10 mouse cellular contexts compared by ENCODE assay signal in genomic region chr14:122900679-122901078, GRCm38 (mm10). TPM values are rescaled to one million over a fixed set of nuclear protein-coding genes. Genes with fewer than 3 reads are reported as not detected.
DNase-seq lines count a peak whose midpoint lies in the region; ATAC-seq lines count a peak whose summit lies in the region.
"Had no signal": no experiment of that assay in that cellular context is flagged by ENCODE, and none has a peak within 500 bp of the region (broad histone marks: within the 10 kb centered on the region; RNA-seq: fewer than 3 reads in every experiment).

No protein-coding gene starts in this region.

- peak; percentile 69 for DNase-seq in heart, embryonic 10.5 days (ENCODE audit: low spot score)
- no peak for DNase-seq in heart, postnatal 10 days
- peak; percentile 42 for DNase-seq in retina, postnatal 1 day
- no peak for DNase-seq in retina, embryonic 14.5 days (ENCODE audit: low spot score)
- no peak for DNase-seq in embryo, embryonic 11 days
- DNase-seq: right cerebral cortex, adult 18-20 months had no signal

- H3K27me3 ChIP-seq in heart, embryonic 10.5 days (ENCODE audit: insufficient read depth, poor library complexity, severe bottlenecking) = no peaks in the 10 kb centered on the region
- no peaks in the 10 kb centered on the region; the same call in 1 of the 2 replicates for H3K27me3 ChIP-seq in forebrain, embryonic 16.5 days (replicated peaks; ENCODE audit: control insufficient read depth, insufficient read depth, low read length)
- H3K27me3 ChIP-seq in stomach, embryonic 16.5 days (ENCODE audit: control insufficient read depth, insufficient read depth, low read length) = no peaks in the 10 kb centered on the region
- H3K27me3 ChIP-seq: heart, embryonic 12.5 days; lung, embryonic 15.5 days had no signal

- no peaks in the 10 kb centered on the region for H3K36me3 ChIP-seq in heart, embryonic 10.5 days
- H3K36me3 ChIP-seq in forebrain, embryonic 16.5 days (ENCODE audit: control insufficient read depth, insufficient read depth) = no peaks in the 10 kb centered on the region
- no peaks in the 10 kb centered on the region for H3K36me3 ChIP-seq in stomach, embryonic 16.5 days (ENCODE audit: control insufficient read depth, insufficient read depth, low read length)
- H3K36me3 ChIP-seq: lung, embryonic 15.5 days had no signal

- no peak overlapping the region for H3K4me3 ChIP-seq in heart, embryonic 10.5 days
- no peak overlapping the region for H3K4me3 ChIP-seq in forebrain, embryonic 16.5 days (replicated peaks; ENCODE audit: low read length)
- no peak overlapping the region for H3K4me3 ChIP-seq in stomach, embryonic 16.5 days (replicated peaks; ENCODE audit: low read length)
- H3K4me3 ChIP-seq: heart, embryonic 12.5 days; lung, embryonic 15.5 days had no signal

- intact Hi-C loops in heart, postnatal 10 days (cut with DNase I) = no loop called here

- H3K9me3 ChIP-seq in heart, embryonic 10.5 days = no peaks in the 10 kb centered on the region
- H3K9me3 ChIP-seq in forebrain, embryonic 16.5 days (ENCODE audit: control insufficient read depth, low read length) = no peaks in the 10 kb centered on the region
- H3K9me3 ChIP-seq in stomach, embryonic 16.5 days (replicated peaks; ENCODE audit: control insufficient read depth, low read length) = no peaks in the 10 kb centered on the region
- H3K9me3 ChIP-seq: heart, embryonic 12.5 days; lung, embryonic 15.5 days had no signal

- ATAC-seq in forebrain, embryonic 16.5 days = peak; percentile 72
- ATAC-seq in stomach, embryonic 16.5 days (ENCODE audit: insufficient read depth, low FRiP score) = peak; percentile 19; the same call in 1 of the 2 replicates

- H3K4me1 ChIP-seq in heart, embryonic 10.5 days = peaks cover 10% of the 10 kb centered on the region; the same call in 1 of the 2 replicates
- peaks cover 18% of the 10 kb centered on the region for H3K4me1 ChIP-seq in forebrain, embryonic 16.5 days (replicated peaks; ENCODE audit: control insufficient read depth, insufficient read depth, low read length)
- peaks cover 15% of the 10 kb centered on the region for H3K4me1 ChIP-seq in stomach, embryonic 16.5 days (ENCODE audit: control insufficient read depth, insufficient read depth, low read length)

- no peak overlapping the region for H3K27ac ChIP-seq in heart, embryonic 10.5 days
- H3K27ac ChIP-seq in forebrain, embryonic 16.5 days (ENCODE audit: low read length) = no peak overlapping the region
- H3K27ac ChIP-seq in stomach, embryonic 16.5 days (ENCODE audit: low read length) = no peak overlapping the region
- H3K27ac ChIP-seq: lung, embryonic 15.5 days had no signal

- no peak overlapping the region for H3K9ac ChIP-seq in forebrain, embryonic 16.5 days (replicated peaks; ENCODE audit: low read depth, low read length)
- H3K9ac ChIP-seq in stomach, embryonic 16.5 days (ENCODE audit: low read length) = no peak overlapping the region
- H3K9ac ChIP-seq: heart, embryonic 12.5 days; lung, embryonic 15.5 days had no signal

- no peak overlapping the region for H3K4me2 ChIP-seq in forebrain, embryonic 16.5 days (ENCODE audit: low read length)
- no peak overlapping the region for H3K4me2 ChIP-seq in stomach, embryonic 16.5 days (ENCODE audit: low read depth, low read length)
- H3K4me2 ChIP-seq: heart, embryonic 12.5 days; lung, embryonic 15.5 days had no signal

RNA-seq across cellular contexts. Expression of gene Ggact, which starts 12.9 kb away (rescaled TPM):
- polyA plus RNA-seq in heart, embryonic 10.5 days (2016; fragmentation: Nextera tagmentation; extraction: Ambion mirVana) = 10.8 and 11.0 TPM in 2 replicates
- total RNA-seq in heart, postnatal 10 days (2021) = 10 to 100 TPM; 20.0 to 23.4 TPM
- 6.2 and 6.5 TPM in 2 replicates for polyA plus RNA-seq in forebrain, embryonic 16.5 days (2015; fragmentation: Nextera tagmentation; extraction: Ambion mirVana)
- polyA plus RNA-seq in stomach, embryonic 16.5 days (2015; fragmentation: Nextera tagmentation; extraction: Ambion mirVana) = 33.0 and 41.3 TPM in 2 replicates

Comparison
In these comparisons a context has a peak if more than half of its experiments do, and no peak if none do; other contexts are left out.
1. DNase-seq: peak in heart, embryonic 10.5 days (single experiment) and retina, postnatal 1 day (single experiment); none in heart, postnatal 10 days (0 of 2), retina, embryonic 14.5 days (single experiment) and embryo, embryonic 11 days (single experiment).